Mouse (Mus musculus) CH12.LX (cell line): ENCODE results near the gene Actl6a. TPM values are rescaled to one million over a fixed set of nuclear protein-coding genes. Genes with fewer than 3 reads are reported as not detected.
A peak's percentile ranks its signal among the peaks of the same experiment; 100 is the strongest.

Experiments used
- DNase-seq: peaks from one replicate; pipeline ENCODE4 v3.0.0-alpha.2; 2013; ENCODE audit errors: extremely low read depth
- H3K27ac ChIP-seq: 2 replicates; pipeline ENCODE4 v1.5.1; 2012; ENCODE audit warnings: low read depth, mild to moderate bottlenecking, control low read depth, moderate library complexity; ENCODE audit not compliant: insufficient read depth
- H3K27me3 ChIP-seq: replicated peaks from 2 replicates; pipeline ENCODE3; 2012; ENCODE audit warnings: inconsistent platforms
- H3K36me3 ChIP-seq, 2 experiments: replicated peaks in 1 of 2; 2 replicates each; pipeline versions ENCODE3 to v1.6.1; 2012; ENCODE audit warnings: inconsistent platforms in 1 of 2, low read length in 1 of 2, mild to moderate bottlenecking in 1 of 2, mixed read lengths in 1 of 2, moderate library complexity in 1 of 2; ENCODE audit not compliant: control insufficient read depth in 1 of 2, insufficient read depth in 1 of 2
- H3K4me1 ChIP-seq, 2 experiments: 2 replicates each; pipeline ENCODE4 v1.6.1; 2012; ENCODE audit warnings: inconsistent platforms in 1 of 2, moderate library complexity in 1 of 2; ENCODE audit not compliant: insufficient read depth in 2 of 2, control insufficient read depth in 1 of 2
- H3K4me2 ChIP-seq: 2 replicates; pipeline ENCODE4 v1.6.1; 2012; ENCODE audit warnings: low read depth, mild to moderate bottlenecking, control low read depth; ENCODE audit not compliant: poor library complexity, insufficient read depth, severe bottlenecking
- H3K4me3 ChIP-seq, 3 experiments: fragments of 150-350 bp in 1 of 3; sonication (generic) in 1 of 3; replicated peaks in 1 of 3; 2 replicates each; pipeline versions ENCODE3 to v1.5.1; 2011 to 2012; ENCODE audit warnings: low read depth in 2 of 3, low read length in 2 of 3, mild to moderate bottlenecking in 2 of 3, moderate library complexity in 2 of 3, control low read depth in 1 of 3, improper control_type of control experiment in 1 of 3, inconsistent platforms in 1 of 3, mixed read lengths in 1 of 3; ENCODE audit not compliant: poor library complexity in 1 of 3
- H3K79me2 ChIP-seq: replicated peaks from 2 replicates; pipeline ENCODE4 v1.6.1; 2012; ENCODE audit warnings: mild to moderate bottlenecking, moderate library complexity; ENCODE audit not compliant: control insufficient read depth, poor library complexity, insufficient read depth, severe bottlenecking; ENCODE audit errors: extremely low read depth
- H3K9ac ChIP-seq: 2 replicates; pipeline ENCODE4 v1.6.1; 2012; ENCODE audit warnings: low read depth, mild to moderate bottlenecking, control low read depth, moderate library complexity; ENCODE audit not compliant: insufficient read depth
- H3K9me3 ChIP-seq: replicated peaks from 2 replicates; pipeline ENCODE3; 2012; ENCODE audit warnings: low read length, inconsistent platforms, mixed read lengths
- CHD1 ChIP-seq: IDR thresholded peaks from 2 replicates; pipeline ENCODE4 v1.6.1; 2012; ENCODE audit warnings: low read depth, low read length, improper control_type of control experiment, inconsistent platforms
- CTCF ChIP-seq, 2 experiments: IDR thresholded peaks in 1 of 2; conservative IDR thresholded peaks in 1 of 2; 2 replicates each; pipeline ENCODE4 v1.5.1; 2011 to 2012; ENCODE audit warnings: low read depth in 2 of 2, low read length in 2 of 2, improper control_type of control experiment in 1 of 2, inconsistent platforms in 1 of 2, mild to moderate bottlenecking in 1 of 2, moderate library complexity in 1 of 2
- ELF1 ChIP-seq: IDR thresholded peaks from 2 replicates; pipeline ENCODE4 v1.6.1; 2014; ENCODE audit warnings: low read depth, mild to moderate bottlenecking, inconsistent platforms, low read length, improper control_type of control experiment
- ETS1 ChIP-seq: conservative IDR thresholded peaks from 2 replicates; pipeline ENCODE4 v1.6.1; 2012; ENCODE audit warnings: low read depth, mild to moderate bottlenecking, inconsistent platforms, low read length, improper control_type of control experiment, moderate library complexity
- GABPA ChIP-seq: IDR thresholded peaks from 2 replicates; pipeline ENCODE4 v1.6.1; 2012; ENCODE audit warnings: low read depth, low read length, improper control_type of control experiment, inconsistent platforms; ENCODE audit not compliant: insufficient replicate concordance
- JUN ChIP-seq: IDR thresholded peaks from 2 replicates; pipeline ENCODE4 v1.6.1; 2011; ENCODE audit warnings: low read depth, mild to moderate bottlenecking, low read length, improper control_type of control experiment, moderate library complexity; ENCODE audit not compliant: insufficient read depth
- KAT2A ChIP-seq: IDR thresholded peaks from 2 replicates; pipeline ENCODE4 v1.6.1; 2012; ENCODE audit warnings: low read length, improper control_type of control experiment, inconsistent platforms; ENCODE audit not compliant: insufficient replicate concordance
- MAZ ChIP-seq: IDR thresholded peaks from 2 replicates; pipeline ENCODE4 v1.6.1; 2012; ENCODE audit warnings: low read depth, mild to moderate bottlenecking, inconsistent platforms, low read length, improper control_type of control experiment, moderate library complexity
- MXI1 ChIP-seq: IDR thresholded peaks from 2 replicates; pipeline ENCODE4 v1.6.1; 2011; ENCODE audit warnings: mild to moderate bottlenecking, low read depth, low read length, improper control_type of control experiment
- MYC ChIP-seq: IDR thresholded peaks from 2 replicates; pipeline ENCODE4 v1.6.1; 2011; ENCODE audit warnings: low read depth, mild to moderate bottlenecking, improper control_type of control experiment, low read length
- NELFE ChIP-seq: IDR thresholded peaks from 2 replicates; pipeline ENCODE4 v1.6.1; 2011; ENCODE audit warnings: low read depth, low read length, improper control_type of control experiment
- NRF1 ChIP-seq: IDR thresholded peaks from 2 replicates; pipeline ENCODE4 v1.6.1; 2014; ENCODE audit warnings: low read depth, mild to moderate bottlenecking, inconsistent platforms, low read length, improper control_type of control experiment, moderate library complexity
- POLR2A ChIP-seq: IDR thresholded peaks from 2 replicates; pipeline ENCODE4 v1.6.1; 2011; ENCODE audit warnings: low read depth, mild to moderate bottlenecking, improper control_type of control experiment, low read length
- RAD21 ChIP-seq: IDR thresholded peaks from 2 replicates; pipeline ENCODE4 v1.6.1; 2011; ENCODE audit warnings: low read depth, mild to moderate bottlenecking, low read length, improper control_type of control experiment, moderate library complexity
- RCOR1 ChIP-seq: conservative IDR thresholded peaks from 2 replicates; pipeline ENCODE4 v1.6.1; 2012; ENCODE audit warnings: low read depth, mild to moderate bottlenecking, inconsistent platforms, low read length, improper control_type of control experiment
- SIN3A ChIP-seq: IDR thresholded peaks from 2 replicates; pipeline ENCODE4 v1.6.1; 2012; ENCODE audit warnings: low read length, improper control_type of control experiment, inconsistent platforms
- SMC3 ChIP-seq: IDR thresholded peaks from 2 replicates; pipeline ENCODE4 v1.6.1; 2011; ENCODE audit warnings: low read depth, low read length, improper control_type of control experiment
- TBP ChIP-seq: conservative IDR thresholded peaks from 2 replicates; pipeline ENCODE4 v1.6.1; 2011; ENCODE audit warnings: low read depth, low read length, improper control_type of control experiment
- UBTF ChIP-seq: IDR thresholded peaks from 2 replicates; pipeline ENCODE4 v1.6.1; 2012; ENCODE audit warnings: low read depth, mild to moderate bottlenecking, inconsistent platforms, low read length, improper control_type of control experiment, moderate library complexity
- USF1 ChIP-seq: IDR thresholded peaks from 2 replicates; pipeline ENCODE4 v1.6.1; 2014; ENCODE audit warnings: low read depth, mild to moderate bottlenecking, inconsistent platforms, low read length, improper control_type of control experiment
- ZKSCAN1 ChIP-seq: IDR thresholded peaks from 2 replicates; pipeline ENCODE4 v1.6.1; 2012; ENCODE audit warnings: low read depth, inconsistent platforms, low read length, improper control_type of control experiment, borderline replicate concordance
- ZNF384 ChIP-seq: IDR thresholded peaks from 2 replicates; pipeline ENCODE4 v1.6.1; 2012; ENCODE audit warnings: low read depth, low read length, improper control_type of control experiment, inconsistent platforms
- dilution Hi-C: fragments of 300-500 bp; cut with MboI; formaldehyde crosslinking; loops from 2 replicates; pipeline ENCODE4 v1.14.3; 2020; ENCODE audit warnings: low sequenced_read_pairs; ENCODE audit not compliant: extremely low pct_unique_long_range_greater_than_20kb, extremely low pct_ligation_motif_present
- in situ Hi-C: fragments of 300-500 bp; cut with MboI; formaldehyde crosslinking; loops from 3 replicates; pipeline ENCODE4 v1.14.3; 2019; ENCODE audit warnings: low sequenced_read_pairs, low pct_ligation_motif_present, low pct_unique_long_range_greater_than_20kb, mixed read lengths
- polyA plus RNA-seq: library from polyadenylated mRNA; unstranded; fragments of >175 nt; gene quantifications from 2 replicates; pipeline ENCODE4 v1.2.1, GENCODE M21; 2012; ENCODE audit warnings: low read depth; ENCODE audit not compliant: insufficient read length
- total RNA-seq, 2 experiments: library from RNA; depleted of rRNA; stranded (reverse); fragments of 300-350 nt in 1 of 2; fragments of >200 nt in 1 of 2; gene quantifications; 2 replicates each; pipeline ENCODE4 v1.2.3; 2012 to 2014

The Actl6a gene
- total and polyA plus RNA-seq, 3 experiments, result 80.7 to 132 (median 89.1) TPM

DNA sequence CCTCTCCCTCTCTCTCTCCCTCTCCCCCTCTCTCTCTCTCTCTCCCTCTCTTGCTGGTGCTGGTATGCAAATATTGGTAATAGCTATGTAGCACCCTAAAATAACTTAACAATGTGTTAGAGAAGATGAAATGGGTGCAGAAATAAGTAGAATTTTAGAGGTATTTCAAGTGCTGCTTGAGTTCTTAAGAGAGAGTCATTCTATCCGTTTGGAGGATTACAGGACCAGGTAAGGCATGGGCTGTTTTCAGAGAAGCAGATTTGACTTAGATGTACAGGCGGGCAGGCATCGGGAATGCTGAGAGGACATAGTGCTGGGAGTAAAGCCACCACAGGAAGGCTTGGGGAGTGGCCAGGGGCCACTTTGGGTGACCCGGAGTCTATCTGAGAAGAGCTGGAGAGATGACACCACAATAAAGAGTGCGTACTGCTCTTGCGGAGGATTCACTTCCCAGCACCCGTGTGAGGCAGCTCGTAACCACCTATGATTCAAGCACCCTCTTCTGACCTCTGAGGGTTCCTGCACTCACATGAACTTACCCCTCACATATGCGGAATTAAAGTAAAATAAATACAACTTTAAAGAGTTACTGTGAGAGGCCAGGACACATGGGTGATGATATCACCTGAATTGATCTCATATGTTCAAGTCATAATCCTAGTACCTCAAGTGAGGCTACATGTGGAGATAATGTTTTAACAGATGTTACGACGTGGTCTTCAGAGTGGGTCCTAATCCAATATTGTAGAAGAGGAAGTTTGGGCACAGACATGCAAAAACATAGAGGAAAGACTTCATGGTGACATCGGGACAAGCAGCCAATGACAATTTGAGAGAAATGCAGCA is 11.1 kb upstream of the Actl6a start:
- H3K27ac ChIP-seq, result no peak overlapping the region
- dilution Hi-C loops, result no loop called here

DNA sequence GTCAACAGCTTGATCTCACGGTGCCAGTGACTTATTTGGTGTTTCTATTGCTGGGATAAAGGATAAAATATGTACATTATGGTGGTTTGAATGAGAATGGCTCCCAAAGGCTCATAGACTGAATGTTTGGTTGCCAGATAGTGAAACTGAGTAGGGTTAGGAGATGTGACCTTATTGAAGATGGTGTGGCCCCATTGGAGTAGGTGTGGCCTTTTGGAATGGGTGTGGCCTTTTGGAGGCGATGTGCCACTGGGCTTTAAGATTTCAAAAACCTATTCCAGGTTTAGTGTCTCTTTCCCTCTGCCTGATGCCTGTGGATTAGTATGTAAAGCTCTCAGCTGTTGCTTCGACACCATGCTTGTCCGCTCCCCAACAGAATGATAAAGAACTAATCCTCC is 10.5 kb upstream of the Actl6a start:
- H3K4me3 ChIP-seq, result no peak overlapping the region
- no peaks in the 10 kb centered on the region for H3K36me3 ChIP-seq
- H3K4me2 ChIP-seq, result peak overlapping the region; percentile 29
- no peaks in the 10 kb centered on the region for H3K27me3 ChIP-seq
- in situ Hi-C loops (loop anchor here (5.0 to 25.0 kb wide), 2 partner anchors 83 to 358 kb away; no protein-coding TSS in a partner anchor), dilution Hi-C loops (no loop called here)
- H3K4me1 ChIP-seq, result peaks cover 12 to 28% of the 10 kb centered on the region in 2 experiments
- no peak for DNase-seq
- TF ChIP-seq USF1 (no peak), JUN (no peak), MYC (no peak), ETS1 (no peak), UBTF (no peak), NELFE (no peak), MAZ (no peak), ZNF384 (no peak), RCOR1 (no peak), SIN3A (no peak), POLR2A (no peak), CHD1 (no peak), MXI1 (no peak), ZKSCAN1 (no peak), ELF1 (no peak), NRF1 (no peak)
- H3K79me2 ChIP-seq, result no peaks in the 10 kb centered on the region
- no peak overlapping the region for H3K27ac ChIP-seq
- no peaks in the 10 kb centered on the region for H3K9me3 ChIP-seq
- H3K9ac ChIP-seq, result no peak overlapping the region

More for the DNA sequence above, 11.1 kb upstream of the Actl6a start:
- no peaks in the 10 kb centered on the region for H3K36me3 ChIP-seq
- peaks cover 12 to 28% of the 10 kb centered on the region in 2 experiments for H3K4me1 ChIP-seq
- no peak for DNase-seq
- H3K27me3 ChIP-seq, result no peaks in the 10 kb centered on the region
- in situ Hi-C loops, result loop anchor here (5.0 to 25.0 kb wide), 2 partner anchors 83 to 358 kb away; no protein-coding TSS in a partner anchor
- H3K9ac ChIP-seq, result no peak overlapping the region
- no peak overlapping the region for H3K4me3 ChIP-seq
- H3K4me2 ChIP-seq, result peak overlapping the region; percentile 29
- TF ChIP-seq UBTF, result no peak
- no peak for TF ChIP-seq GABPA
- TF ChIP-seq CTCF (conservative IDR thresholded peaks at IDR 0.05 in 1 of 2, IDR thresholded peaks at IDR 0.05 in 1 of 2; ENCODE audit: low read depth in 2 of 2, low read length in 2 of 2), result peak in 1 of 2 experiments; percentile 63; a peak in 2 of 4 replicates
- TF ChIP-seq TBP, result no peak
- no peak for TF ChIP-seq MXI1
- no peak for TF ChIP-seq KAT2A
- peak; percentile 27 for TF ChIP-seq SMC3
- peak; percentile 55 for TF ChIP-seq RAD21
- H3K79me2 ChIP-seq, result no peaks in the 10 kb centered on the region
- H3K9me3 ChIP-seq, result no peaks in the 10 kb centered on the region
